Comparison of ENCODE assay signal across 8 mouse cellular contexts in genomic region chr3:59005271-59005995, GRCm38 (mm10). TPM values are rescaled to one million over a fixed set of nuclear protein-coding genes. Genes with fewer than 3 reads are reported as not detected.
DNase-seq lines count a peak whose midpoint lies in the region; ATAC-seq lines count a peak whose summit lies in the region.

Med12l (plus strand) TSS chr3:59005825.

- peak within 1 kb of the TSS; percentile 92 for H3K27ac ChIP-seq in hindbrain, embryonic 15.5 days (replicated peaks)

- peak; percentile 84 for ATAC-seq in hindbrain, embryonic 15.5 days (ENCODE audit: low FRiP score, low read depth)

- no peaks in the 10 kb centered on the region for H3K36me3 ChIP-seq in hindbrain, embryonic 15.5 days

- peak; percentile 89 for DNase-seq in adrenal gland, adult 2 months
- DNase-seq in cerebellum, postnatal 14 days: peak; percentile 87 to 91
- DNase-seq in frontal cortex, postnatal 25 days (ENCODE audit: low spot score in 2 of 2): peak; percentile 61 to 74
- peak; percentile 80 to 91 for DNase-seq in left cerebral cortex, adult 18-20 months (ENCODE audit: low spot score in 2 of 2)
- DNase-seq in lung, postnatal 14 days: peak; percentile 51
- peak; percentile 85 for DNase-seq in right cerebral cortex, postnatal 14 days
- DNase-seq in natural killer cell, adult 2 months (ENCODE audit: low spot score in 2 of 2): no peak

- no peaks in the 10 kb centered on the region for H3K9me3 ChIP-seq in hindbrain, embryonic 15.5 days

- H3K4me2 ChIP-seq in hindbrain, embryonic 15.5 days: peak within 1 kb of the TSS; percentile 83

- under 1% methylated on average over 68 of the region's 69 CpGs for WGBS in hindbrain, embryonic 15.5 days

- H3K9ac ChIP-seq in hindbrain, embryonic 15.5 days: peak within 1 kb of the TSS; percentile 88

- H3K4me3 ChIP-seq in hindbrain, embryonic 15.5 days: peak within 1 kb of the TSS; percentile 67

- H3K27me3 ChIP-seq in hindbrain, embryonic 15.5 days: no peaks in the 10 kb centered on the region

- H3K4me1 ChIP-seq in hindbrain, embryonic 15.5 days (replicated peaks): peaks cover 22% of the 10 kb centered on the region

RNA-seq across cellular contexts. Expression of gene Med12l, which starts in this region (rescaled TPM):
- 10 to 100 TPM in 1 of 2 experiments, 1 to 10 TPM in 1; 9.4 to 14.0 TPM for total RNA-seq in adrenal gland, adult 2 months (2021)
- polyA plus RNA-seq in adrenal gland, adult 2 months (2012; rRNA removed): 7.4 and 9.2 TPM in 2 replicates
- polyA plus RNA-seq in hindbrain, embryonic 15.5 days (2015; fragmentation: Nextera tagmentation; extraction: Ambion mirVana): 4.2 and 5.3 TPM in 2 replicates
- total RNA-seq in left cerebral cortex, adult 18-20 months (2021): 10 to 100 TPM; 49.0 to 51.5 TPM

Comparison
In these comparisons a context has a peak if more than half of its experiments do, and no peak if none do; other contexts are left out.
1. DNase-seq: peak in adrenal gland, adult 2 months (single experiment), cerebellum, postnatal 14 days (2 of 2), frontal cortex, postnatal 25 days (2 of 2), left cerebral cortex, adult 18-20 months (2 of 2), lung, postnatal 14 days (single experiment) and right cerebral cortex, postnatal 14 days (single experiment); none in natural killer cell, adult 2 months (0 of 2).